Mouse (Mus musculus) CH12.LX (cell line): ENCODE measurements around the gene Gpm6b. TPM values are rescaled to one million over a fixed set of nuclear protein-coding genes. Genes with fewer than 3 reads are reported as not detected.

Source experiments
- polyA plus RNA-seq: library from polyadenylated mRNA; unstranded; fragments of >175 nt; gene quantifications from 2 replicates; pipeline ENCODE4 v1.2.1, GENCODE M21; 2012; ENCODE audit warnings: low read depth; ENCODE audit not compliant: insufficient read length
- total RNA-seq, 2 experiments: library from RNA; depleted of rRNA; stranded (reverse); fragments of 300-350 nt in 1 of 2; fragments of >200 nt in 1 of 2; gene quantifications; 2 replicates each; pipeline ENCODE4 v1.2.3; 2012 to 2014

Gpm6b gene
- total and polyA plus RNA-seq, 3 experiments = 0.64 to 1.9 (median 1.8) TPM

Other genes starting within 250 kb of the Gpm6b start
- gene Gemin8, start 68.5 kb upstream of the Gpm6b start, total RNA-seq (2012; rRNA removed) = 8.8 and 10.7 TPM in 2 replicates
- gene Gemin8, start 68.5 kb upstream of the Gpm6b start, total RNA-seq (2014; rRNA removed) = 13.0 and 15.8 TPM in 2 replicates
- gene Gemin8, start 68.5 kb upstream of the Gpm6b start, polyA plus RNA-seq = 20.1 and 24.7 TPM in 2 replicates
- gene Trappc2, start 201.7 kb downstream of the Gpm6b start, total RNA-seq (2012; rRNA removed) = 3.0 and 4.2 TPM in 2 replicates
- gene Trappc2, start 201.7 kb downstream of the Gpm6b start, total RNA-seq (2014; rRNA removed) = 12.0 and 14.7 TPM in 2 replicates
- 5.1 and 5.4 TPM in 2 replicates for gene Trappc2, start 201.7 kb downstream of the Gpm6b start, polyA plus RNA-seq
- gene Ofd1, start 201.8 kb downstream of the Gpm6b start, total RNA-seq (2012; rRNA removed) = 7.8 and 8.4 TPM in 2 replicates
- gene Ofd1, start 201.8 kb downstream of the Gpm6b start, total RNA-seq (2014; rRNA removed) = 13.3 and 15.7 TPM in 2 replicates
- 12.4 and 13.5 TPM in 2 replicates for gene Ofd1, start 201.8 kb downstream of the Gpm6b start, polyA plus RNA-seq
- 21.5 and 26.5 TPM in 2 replicates for gene Rab9, start 241.0 kb downstream of the Gpm6b start, total RNA-seq (2012; rRNA removed)
- 58.3 and 60.9 TPM in 2 replicates for gene Rab9, start 241.0 kb downstream of the Gpm6b start, total RNA-seq (2014; rRNA removed)
- gene Rab9, start 241.0 kb downstream of the Gpm6b start, polyA plus RNA-seq = 35.1 and 36.2 TPM in 2 replicates